Mouse (Mus musculus): ENCODE data around the gene Pla2g5. TPM values are rescaled to one million over a fixed set of nuclear protein-coding genes. Genes with fewer than 3 reads are reported as not detected.
"Not testable (repeated sequence)": the region's sequence is repeated elsewhere in the genome, so short reads cannot be mapped to it uniquely, and the experiment has no call there.

The Pla2g5 gene
- total and polyA plus RNA-seq, 2 experiments = not detected

- no peaks in the 10 kb centered on the region for H3K79me2 ChIP-seq (ENCODE audit: control insufficient read depth, insufficient read depth, low read length)
- H3K4me3 ChIP-seq (ENCODE audit: insufficient read depth, low read depth, low read length) = no peak within 1 kb of the TSS
- no peaks in the 10 kb centered on the region for H3K4me1 ChIP-seq (ENCODE audit: control insufficient read depth, insufficient read depth, low read length)
- H3K27ac ChIP-seq (replicated peaks; ENCODE audit: insufficient read depth, low read depth, low read length) = no peak within 1 kb of the TSS
- WGBS = 77% methylated on average over 4 of the region's 4 CpGs
- H3K9ac ChIP-seq (ENCODE audit: low read depth, low read length) = no peak within 1 kb of the TSS
- H3K36me3 ChIP-seq (ENCODE audit: control insufficient read depth, insufficient read depth, low read length) = no peaks in the 10 kb centered on the region
- no peak for TF ChIP-seq POLR2A (IDR thresholded peaks at IDR 0.05; ENCODE audit: extremely low read depth, insufficient read depth, low read length)
- TF ChIP-seq CTCF (IDR thresholded peaks at IDR 0.05; ENCODE audit: low read depth, low read length) = no peak
- H3K27me3 ChIP-seq (ENCODE audit: control insufficient read depth, insufficient read depth, low read length) = no peaks in the 10 kb centered on the region
- no peak for DNase-seq (ENCODE audit: extremely low read depth, low read depth, low spot score)
Measured at GRCm38 (mm10) chr4:138877731-138878130, 14.4 kb upstream of the Pla2g5 start, which contains the start of gene Pla2g2e. Pla2g2e (plus strand) TSS chr4:138877942.

GRCm38 (mm10) chr4:138875986-138876385 lies 12.7 kb upstream of the Pla2g5 start:
- 95% methylated on average over 2 of the region's 2 CpGs for WGBS
- Histone ChIP-seq H3K9ac (ENCODE audit: low read depth, low read length) (no peak overlapping the region), H3K36me3 (ENCODE audit: control insufficient read depth, insufficient read depth, low read length) (no peaks in the 10 kb centered on the region), H3K27ac (replicated peaks; ENCODE audit: insufficient read depth, low read depth, low read length) (no peak overlapping the region), H3K27me3 (ENCODE audit: control insufficient read depth, insufficient read depth, low read length) (no peaks in the 10 kb centered on the region), H3K4me3 (ENCODE audit: insufficient read depth, low read depth, low read length) (no peak overlapping the region), H3K79me2 (ENCODE audit: control insufficient read depth, insufficient read depth, low read length) (no peaks in the 10 kb centered on the region), H3K4me1 (ENCODE audit: control insufficient read depth, insufficient read depth, low read length) (no peaks in the 10 kb centered on the region)
- TF ChIP-seq POLR2A (IDR thresholded peaks at IDR 0.05; ENCODE audit: extremely low read depth, insufficient read depth, low read length) = no peak
- no peak for TF ChIP-seq CTCF (IDR thresholded peaks at IDR 0.05; ENCODE audit: low read depth, low read length)
- DNase-seq (ENCODE audit: extremely low read depth, low read depth, low spot score) = no peak

GRCm38 (mm10) chr4:138875275-138875674 lies 12.0 kb upstream of the Pla2g5 start:
- WGBS = 87% methylated on average over 2 of the region's 2 CpGs
- H3K27me3 ChIP-seq (ENCODE audit: control insufficient read depth, insufficient read depth, low read length); H3K4me3 ChIP-seq (ENCODE audit: insufficient read depth, low read depth, low read length); H3K27ac ChIP-seq (replicated peaks; ENCODE audit: insufficient read depth, low read depth, low read length); H3K4me1 ChIP-seq (ENCODE audit: control insufficient read depth, insufficient read depth, low read length); H3K79me2 ChIP-seq (ENCODE audit: control insufficient read depth, insufficient read depth, low read length); H3K36me3 ChIP-seq (ENCODE audit: control insufficient read depth, insufficient read depth, low read length); DNase-seq (ENCODE audit: extremely low read depth, low read depth, low spot score); H3K9ac ChIP-seq (ENCODE audit: low read depth, low read length): not testable (repeated sequence)

GRCm38 (mm10) chr4:138873864-138874263 lies 10.6 kb upstream of the Pla2g5 start, which contains the start of gene Gm13030:
Gm13030 (minus strand) TSS chr4:138873964.
- no peak within 1 kb of the TSS for H3K9ac ChIP-seq (ENCODE audit: low read depth, low read length)
- no peaks in the 10 kb centered on the region for H3K79me2 ChIP-seq (ENCODE audit: control insufficient read depth, insufficient read depth, low read length)
- no peaks in the 10 kb centered on the region for H3K27me3 ChIP-seq (ENCODE audit: control insufficient read depth, insufficient read depth, low read length)
- no peak within 1 kb of the TSS for H3K27ac ChIP-seq (replicated peaks; ENCODE audit: insufficient read depth, low read depth, low read length)
- no peaks in the 10 kb centered on the region for H3K4me1 ChIP-seq (ENCODE audit: control insufficient read depth, insufficient read depth, low read length)
- no peak for DNase-seq (ENCODE audit: extremely low read depth, low read depth, low spot score)
- 86% methylated on average over 6 of the region's 6 CpGs for WGBS
- H3K36me3 ChIP-seq (ENCODE audit: control insufficient read depth, insufficient read depth, low read length) = no peaks in the 10 kb centered on the region
- H3K4me3 ChIP-seq (ENCODE audit: insufficient read depth, low read depth, low read length) = no peak within 1 kb of the TSS
- TF ChIP-seq CTCF (IDR thresholded peaks at IDR 0.05; ENCODE audit: low read depth, low read length) (no peak), POLR2A (IDR thresholded peaks at IDR 0.05; ENCODE audit: extremely low read depth, insufficient read depth, low read length) (no peak)

- Histone ChIP-seq H3K4me3 (ENCODE audit: insufficient read depth, low read depth, low read length) (no peak overlapping the region), H3K27me3 (ENCODE audit: control insufficient read depth, insufficient read depth, low read length) (no peaks in the 10 kb centered on the region), H3K4me1 (ENCODE audit: control insufficient read depth, insufficient read depth, low read length) (no peaks in the 10 kb centered on the region), H3K36me3 (ENCODE audit: control insufficient read depth, insufficient read depth, low read length) (no peaks in the 10 kb centered on the region), H3K79me2 (ENCODE audit: control insufficient read depth, insufficient read depth, low read length) (no peaks in the 10 kb centered on the region), H3K9ac (ENCODE audit: low read depth, low read length) (no peak overlapping the region), H3K27ac (replicated peaks; ENCODE audit: insufficient read depth, low read depth, low read length) (no peak overlapping the region)
- DNase-seq (ENCODE audit: extremely low read depth, low read depth, low spot score) = no peak
- no peak for TF ChIP-seq CTCF (IDR thresholded peaks at IDR 0.05; ENCODE audit: low read depth, low read length)
- no peak for TF ChIP-seq POLR2A (IDR thresholded peaks at IDR 0.05; ENCODE audit: extremely low read depth, insufficient read depth, low read length)
- 61% methylated on average over 8 of the region's 8 CpGs for WGBS
Measured at GRCm38 (mm10) chr4:138868666-138869065, 5.4 kb upstream of the Pla2g5 start.

GRCm38 (mm10) chr4:138866413-138866812 lies 3.1 kb upstream of the Pla2g5 start:
- Histone ChIP-seq H3K36me3 (ENCODE audit: control insufficient read depth, insufficient read depth, low read length) (no peaks in the 10 kb centered on the region), H3K27ac (replicated peaks; ENCODE audit: insufficient read depth, low read depth, low read length) (no peak overlapping the region), H3K4me1 (ENCODE audit: control insufficient read depth, insufficient read depth, low read length) (no peaks in the 10 kb centered on the region), H3K27me3 (ENCODE audit: control insufficient read depth, insufficient read depth, low read length) (no peaks in the 10 kb centered on the region), H3K9ac (ENCODE audit: low read depth, low read length) (no peak overlapping the region), H3K79me2 (ENCODE audit: control insufficient read depth, insufficient read depth, low read length) (no peaks in the 10 kb centered on the region), H3K4me3 (ENCODE audit: insufficient read depth, low read depth, low read length) (no peak overlapping the region)
- TF ChIP-seq CTCF (IDR thresholded peaks at IDR 0.05; ENCODE audit: low read depth, low read length) (peak; percentile 73), POLR2A (IDR thresholded peaks at IDR 0.05; ENCODE audit: extremely low read depth, insufficient read depth, low read length) (no peak)
- WGBS = 13% methylated on average over 7 of the region's 7 CpGs
- peak; percentile 54 for DNase-seq (ENCODE audit: extremely low read depth, low read depth, low spot score)

Data from liver, adult 2 months (tissue).